Mouse (Mus musculus) forebrain, postnatal 0 days (tissue): ENCODE data around the gene Ripor1. TPM values are rescaled to one million over a fixed set of nuclear protein-coding genes. Genes with fewer than 3 reads are reported as not detected.

Experiments
- ATAC-seq: fragments of 200-750 bp; cut with Nextera tagmentation; 2 replicates; pipeline ENCODE4 v1.8.0; 2017; ENCODE audit warnings: mild to moderate bottlenecking, moderate library complexity
- DNase-seq: peaks from one replicate; pipeline ENCODE4 v3.0.0-alpha.2; 2015
- H3K27ac ChIP-seq: fragments of 300-500 bp; sonication (generic); 2 replicates; pipeline ENCODE4 v1.5.1; 2014; ENCODE audit warnings: low read depth, mild to moderate bottlenecking, antibody characterized with exemption, low read length, moderate library complexity, mixed read lengths
- H3K27me3 ChIP-seq: fragments of 300-500 bp; sonication (generic); 2 replicates; pipeline ENCODE4 v1.6.1; 2014; ENCODE audit warnings: mild to moderate bottlenecking, low read length, mixed read lengths; ENCODE audit not compliant: insufficient read depth
- H3K36me3 ChIP-seq: fragments of 300-500 bp; sonication (generic); 2 replicates; pipeline ENCODE4 v1.6.1; 2014; ENCODE audit warnings: mild to moderate bottlenecking, moderate library complexity; ENCODE audit not compliant: insufficient read depth
- H3K4me1 ChIP-seq: fragments of 300-500 bp; sonication (generic); 2 replicates; pipeline ENCODE4 v1.6.1; 2014; ENCODE audit warnings: antibody characterized with exemption; ENCODE audit not compliant: insufficient read depth
- H3K4me2 ChIP-seq: fragments of 300-500 bp; sonication (generic); 2 replicates; pipeline ENCODE4 v1.6.1; 2014; ENCODE audit warnings: low read depth, mild to moderate bottlenecking, moderate library complexity
- H3K4me3 ChIP-seq: fragments of 300-500 bp; sonication (generic); 2 replicates; pipeline ENCODE4 v1.5.1; 2014; ENCODE audit warnings: low read depth, low read length, mixed read lengths
- H3K9ac ChIP-seq: fragments of 300-500 bp; sonication (generic); 2 replicates; pipeline ENCODE4 v1.6.1; 2014; ENCODE audit warnings: mild to moderate bottlenecking
- H3K9me3 ChIP-seq: fragments of 300-500 bp; sonication (generic); 2 replicates; pipeline ENCODE4 v1.6.1; 2016; ENCODE audit warnings: low read length
- CTCF ChIP-seq: sonication (generic); IDR thresholded peaks from 2 replicates; pipeline ENCODE4 v1.5.1; 2016; ENCODE audit warnings: antibody characterized with exemption, control low read depth, low read depth
- WGBS: fragments of 180-500 bp; shearing (Covaris S2); extraction: QIAGEN DNeasy Blood & Tissue Kit; methylation state at CpG from one replicate; pipeline ENCODE4 v1.1.7; 2014; 5-methylcytosine and 5-hydroxymethylcytosine counted together
- polyA plus RNA-seq: library from polyadenylated mRNA; unstranded; fragments of >200 nt; fragmentation: Nextera tagmentation; extraction: Ambion mirVana; gene quantifications from 2 replicates; pipeline ENCODE4 v1.2.1, GENCODE M21; 2015
- total RNA-seq: library from RNA; depleted of rRNA; stranded (reverse); fragments of >200 nt; gene quantifications from 2 replicates; pipeline ENCODE4 v1.2.3, GENCODE M21; 2014

Gene Ripor1
- total and polyA plus RNA-seq, 2 experiments from 2014 or later = 10.6 to 37.2 TPM

DNA sequence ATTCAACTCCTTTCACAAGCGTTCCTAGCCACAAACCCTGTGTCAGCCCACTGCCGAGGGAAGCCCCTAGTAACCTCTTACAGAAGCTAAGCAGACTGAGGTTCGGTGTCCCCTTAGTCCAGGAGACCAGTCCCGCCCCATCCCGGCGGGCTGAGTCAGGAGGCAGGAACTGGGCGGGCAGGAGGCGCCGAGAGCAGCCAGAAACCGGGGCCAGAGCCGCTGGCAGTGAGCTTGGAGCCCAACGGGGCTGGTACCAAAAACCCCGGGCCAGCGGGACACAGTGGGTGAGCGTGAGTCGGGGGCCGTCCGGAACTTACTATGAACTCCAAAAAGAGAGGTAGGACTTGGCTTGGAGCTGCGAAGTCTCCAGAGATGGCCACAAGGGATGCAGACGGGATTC is 8.0 kb downstream of the Ripor1 start:
- WGBS = 10% methylated on average over 20 of the region's 20 CpGs
- H3K4me3 ChIP-seq = no peak overlapping the region
- H3K9me3 ChIP-seq = no peaks in the 10 kb centered on the region
- DNase-seq (peak; percentile 13), ATAC-seq (no peak)
- H3K36me3 ChIP-seq = peaks cover 35% of the 10 kb centered on the region
- H3K4me1 ChIP-seq = no peaks in the 10 kb centered on the region; the same call in 1 of the 2 replicates
- H3K27ac ChIP-seq = no peak overlapping the region
- peak overlapping the region; percentile 66; the same call in 1 of the 2 replicates for H3K4me2 ChIP-seq
- no peaks in the 10 kb centered on the region for H3K27me3 ChIP-seq
- no peak overlapping the region for H3K9ac ChIP-seq
- no peak for TF ChIP-seq CTCF

DNA sequence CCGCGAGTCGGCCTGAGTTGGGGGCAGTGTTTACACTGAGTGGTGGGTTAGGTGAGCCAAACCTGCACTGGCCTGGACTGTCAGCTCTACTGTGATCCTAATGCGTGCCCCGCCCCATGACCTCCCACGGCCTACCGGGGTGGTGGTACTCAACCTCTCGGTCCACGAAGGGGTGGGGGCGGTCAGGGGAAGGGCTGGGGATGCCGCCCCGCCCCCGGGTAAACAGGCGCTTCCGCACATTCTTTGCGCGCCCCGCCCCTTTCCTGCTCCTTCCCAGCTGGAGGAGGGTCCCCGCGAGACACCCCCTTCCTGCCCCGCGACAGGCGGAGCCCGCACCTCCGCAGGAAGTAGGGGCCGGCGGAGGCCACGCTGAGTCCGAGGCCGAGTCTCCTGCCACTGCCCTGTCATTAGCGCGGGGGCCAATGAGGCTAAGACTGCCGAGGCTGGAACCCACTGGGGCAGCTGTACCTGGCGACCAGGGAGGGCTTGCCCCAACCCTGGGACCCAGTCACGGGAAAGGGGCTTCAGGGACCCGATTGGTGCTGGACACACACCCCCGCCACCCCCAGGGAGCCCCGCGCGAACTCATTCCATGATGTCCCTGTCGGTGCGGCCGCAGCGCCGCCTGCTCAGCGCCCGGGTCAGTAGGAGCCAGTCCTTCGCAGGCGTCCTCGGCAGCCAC is 8.9 kb downstream of the Ripor1 start:
- peak overlapping the region; percentile 66 for H3K4me2 ChIP-seq
- H3K9me3 ChIP-seq = no peaks in the 10 kb centered on the region
- ATAC-seq (peak; percentile 34; the same call in 1 of the 2 replicates), DNase-seq (no peak)
- no peak overlapping the region for H3K27ac ChIP-seq
- no peaks in the 10 kb centered on the region for H3K27me3 ChIP-seq
- H3K36me3 ChIP-seq = peaks cover 45% of the 10 kb centered on the region
- H3K9ac ChIP-seq = peak overlapping the region; percentile 43
- 4% methylated on average over 50 of the region's 50 CpGs for WGBS
- H3K4me3 ChIP-seq = peak overlapping the region; percentile 36
- TF ChIP-seq CTCF = no peak
- H3K4me1 ChIP-seq = no peaks in the 10 kb centered on the region; the same call in 1 of the 2 replicates

DNA sequence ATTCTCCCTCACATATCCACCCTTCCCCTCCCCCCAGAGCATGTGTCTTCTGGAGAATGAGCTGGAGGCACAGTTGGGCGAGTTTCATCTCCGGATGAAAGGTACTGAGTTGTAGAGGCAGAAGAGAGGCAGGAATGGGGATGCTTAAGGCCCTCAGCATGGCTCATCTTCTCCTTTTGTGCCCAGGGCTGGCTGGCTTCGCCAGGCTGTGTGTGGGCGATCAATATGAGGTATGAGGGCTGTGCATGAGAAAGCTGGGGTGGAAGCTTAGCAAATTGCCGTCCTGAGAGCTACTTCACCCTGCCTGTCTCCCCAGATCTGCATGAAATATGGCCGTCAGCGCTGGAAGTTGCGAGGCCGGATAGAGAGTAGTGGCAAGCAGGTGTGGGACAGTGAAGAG is 10.9 kb downstream of the Ripor1 start:
- Histone ChIP-seq H3K4me1 (no peaks in the 10 kb centered on the region; the same call in 1 of the 2 replicates), H3K27me3 (no peaks in the 10 kb centered on the region), H3K4me3 (no peak overlapping the region), H3K9me3 (no peaks in the 10 kb centered on the region), H3K27ac (no peak overlapping the region), H3K4me2 (no peak overlapping the region), H3K36me3 (peaks cover 64% of the 10 kb centered on the region), H3K9ac (no peak overlapping the region)
- ATAC-seq = no peak
- TF ChIP-seq CTCF = no peak
- 90% methylated on average over 9 of the region's 9 CpGs for WGBS
- no peak for DNase-seq

DNA sequence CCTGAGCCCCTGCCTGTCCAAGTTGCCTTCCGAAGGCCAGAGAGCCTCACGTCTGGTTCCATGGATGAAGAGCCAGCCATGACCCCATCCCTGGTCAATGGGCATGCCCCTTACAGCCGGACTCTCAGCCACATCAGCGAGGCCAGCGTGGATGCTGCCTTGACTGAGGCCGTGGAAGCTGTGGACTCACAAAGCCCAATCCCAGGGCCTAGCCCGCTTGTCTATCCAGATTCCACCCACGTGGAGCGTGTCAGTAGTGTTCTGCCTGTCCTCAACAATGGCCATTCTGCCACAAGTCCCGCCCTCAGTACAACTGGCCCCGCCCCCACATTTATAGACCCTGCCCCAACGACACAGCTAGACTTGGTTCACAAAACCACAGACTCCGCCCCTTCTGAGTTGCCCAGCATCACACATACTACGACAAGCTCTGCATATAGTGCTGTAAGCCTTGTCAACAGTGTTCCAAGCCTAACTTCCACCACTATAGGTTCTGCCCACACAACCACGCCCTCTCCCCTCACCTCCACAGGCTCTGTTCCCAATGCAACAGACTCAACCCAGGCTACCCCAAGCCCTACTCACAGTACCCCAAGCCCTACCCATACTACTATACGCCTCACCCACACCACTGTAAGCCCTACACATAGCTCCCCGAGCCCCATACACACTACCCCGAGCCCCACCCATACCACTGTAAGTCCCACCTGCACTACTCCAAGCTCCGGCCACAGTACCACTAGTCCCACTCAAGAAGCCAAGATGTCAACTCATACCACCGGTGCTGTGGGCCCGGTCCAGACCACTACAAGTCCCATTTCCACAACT is 12.6 kb downstream of the Ripor1 start:
- Histone ChIP-seq H3K4me2 (no peak overlapping the region), H3K4me3 (no peak overlapping the region), H3K9me3 (no peaks in the 10 kb centered on the region), H3K9ac (no peak overlapping the region), H3K27me3 (no peaks in the 10 kb centered on the region), H3K4me1 (no peaks in the 10 kb centered on the region; the same call in 1 of the 2 replicates), H3K36me3 (peaks cover 72% of the 10 kb centered on the region), H3K27ac (no peak overlapping the region)
- DNase-seq (no peak), ATAC-seq (no peak)
- WGBS = 88% methylated on average over 21 of the region's 21 CpGs
- no peak for TF ChIP-seq CTCF

DNA sequence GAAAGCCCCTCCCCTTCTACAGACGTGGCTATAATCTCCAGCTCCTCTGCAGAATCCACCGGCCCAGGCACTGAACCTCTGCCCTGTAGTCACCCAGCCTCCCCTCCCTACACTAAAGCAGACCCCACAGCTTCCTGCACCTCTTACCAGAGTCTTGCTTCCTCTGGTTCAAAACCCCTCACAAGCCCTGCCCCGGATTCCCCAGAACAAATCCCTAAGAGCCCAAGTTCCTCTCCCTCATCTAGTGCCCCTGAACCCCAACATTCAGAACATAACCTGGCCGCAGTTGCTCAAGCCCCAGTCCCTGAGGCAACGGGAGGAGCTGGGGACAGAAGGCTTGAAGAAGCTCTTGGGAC is 13.2 kb downstream of the Ripor1 start:
- WGBS = 96% methylated on average over 5 of the region's 5 CpGs
- Histone ChIP-seq H3K4me3 (no peak overlapping the region), H3K36me3 (peaks cover 75% of the 10 kb centered on the region), H3K4me2 (no peak overlapping the region), H3K9me3 (no peaks in the 10 kb centered on the region), H3K27me3 (no peaks in the 10 kb centered on the region), H3K9ac (no peak overlapping the region), H3K4me1 (no peaks in the 10 kb centered on the region; the same call in 1 of the 2 replicates), H3K27ac (no peak overlapping the region)
- TF ChIP-seq CTCF = no peak
- DNase-seq (no peak), ATAC-seq (no peak)

DNA sequence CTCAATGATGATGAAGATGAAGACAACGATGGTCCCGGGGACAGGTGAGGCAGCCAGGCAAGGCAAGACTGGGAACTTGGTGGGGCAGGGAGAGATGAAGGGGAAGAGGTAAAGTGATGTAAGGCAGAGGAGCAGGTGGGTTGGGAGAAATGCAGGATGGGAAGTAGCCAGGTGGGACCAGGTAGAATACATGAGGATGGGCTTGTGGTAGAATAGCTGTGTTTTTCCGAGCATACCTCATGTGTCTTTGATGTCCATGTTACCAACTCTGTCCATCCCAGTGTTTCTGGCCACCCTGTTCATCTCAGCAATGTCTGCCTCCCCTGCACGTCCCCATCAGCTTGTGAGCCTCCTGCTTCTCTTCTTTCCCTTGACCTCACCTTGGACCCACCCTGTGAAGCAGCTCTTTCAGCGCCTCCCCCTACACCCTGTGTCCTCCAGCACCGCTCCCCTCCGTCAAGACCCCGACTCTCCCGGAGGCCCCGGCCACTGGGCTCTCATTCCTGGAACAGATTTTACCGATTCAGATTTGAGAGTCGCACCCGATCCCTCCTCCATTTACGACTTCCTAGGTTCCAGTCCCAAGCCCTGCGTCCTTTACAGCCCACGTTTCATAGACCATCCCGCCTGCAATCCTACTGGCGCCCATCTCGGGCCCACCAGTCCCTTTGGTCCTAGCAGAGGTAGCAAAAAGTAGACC is 14.0 kb downstream of the Ripor1 start:
- ATAC-seq = no peak
- H3K36me3 ChIP-seq = peaks cover 79% of the 10 kb centered on the region

More for the DNA sequence above, 14.0 kb downstream of the Ripor1 start:
- Histone ChIP-seq H3K4me1 (peaks cover 4% of the 10 kb centered on the region; the same call in 1 of the 2 replicates), H3K4me3 (no peak overlapping the region), H3K4me2 (no peak overlapping the region), H3K9me3 (no peaks in the 10 kb centered on the region), H3K9ac (no peak overlapping the region), H3K27me3 (no peaks in the 10 kb centered on the region), H3K27ac (no peak overlapping the region)
- DNase-seq = no peak
- WGBS = 93% methylated on average over 19 of the region's 19 CpGs
- TF ChIP-seq CTCF = no peak
